Mouse (Mus musculus): ENCODE results near the gene Olfr437. TPM values are rescaled to one million over a fixed set of nuclear protein-coding genes. Genes with fewer than 3 reads are reported as not detected.

Gene Olfr437
- not detected for total RNA-seq (2023)

DNA sequence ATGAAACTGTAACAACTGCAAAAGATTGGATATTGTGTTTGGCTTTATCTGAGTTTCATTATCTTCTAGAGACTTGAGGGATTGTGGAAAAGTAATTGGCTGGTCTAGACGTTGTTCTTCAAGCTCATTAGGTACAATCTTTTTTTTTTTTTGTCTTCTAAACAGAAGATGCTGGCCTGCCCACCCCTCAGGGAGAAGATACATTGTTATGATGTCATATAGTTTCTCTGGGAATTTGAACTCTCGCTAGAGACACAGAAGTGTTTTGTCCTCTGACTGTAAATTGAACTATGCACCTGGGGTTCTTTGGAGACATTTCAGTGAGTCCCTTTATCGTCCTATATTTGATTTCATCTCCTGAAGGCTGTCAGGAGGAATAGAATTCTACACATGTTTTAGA lies at the start of gene Olfr437:
TSS of gene Olfr437 (plus strand) at position 301 of the 400 bp plus-strand sequence.

DNA sequence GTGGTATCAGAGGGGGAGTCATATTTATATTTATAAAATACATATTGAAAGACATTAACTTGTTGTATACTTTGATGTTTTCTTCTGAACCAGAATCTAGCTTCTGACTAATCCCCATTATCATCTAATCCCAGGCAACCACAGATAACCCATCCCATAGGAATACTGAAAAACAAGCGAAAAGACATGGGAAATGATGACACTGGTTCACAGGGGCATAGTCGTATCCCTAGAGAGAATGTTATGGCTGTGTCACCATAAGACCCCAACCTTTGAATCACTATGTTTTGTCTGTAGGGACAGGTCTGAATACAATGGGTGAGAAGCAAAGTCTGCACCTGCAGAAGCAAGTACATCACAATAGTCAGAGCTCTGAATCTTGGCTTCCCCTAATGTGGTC lies 16.8 kb upstream of the Olfr437 start, which contains the start of gene Olfr237-ps1:
TSS of gene Olfr237-ps1 (plus strand) at position 301 of the 400 bp plus-strand sequence.

DNA sequence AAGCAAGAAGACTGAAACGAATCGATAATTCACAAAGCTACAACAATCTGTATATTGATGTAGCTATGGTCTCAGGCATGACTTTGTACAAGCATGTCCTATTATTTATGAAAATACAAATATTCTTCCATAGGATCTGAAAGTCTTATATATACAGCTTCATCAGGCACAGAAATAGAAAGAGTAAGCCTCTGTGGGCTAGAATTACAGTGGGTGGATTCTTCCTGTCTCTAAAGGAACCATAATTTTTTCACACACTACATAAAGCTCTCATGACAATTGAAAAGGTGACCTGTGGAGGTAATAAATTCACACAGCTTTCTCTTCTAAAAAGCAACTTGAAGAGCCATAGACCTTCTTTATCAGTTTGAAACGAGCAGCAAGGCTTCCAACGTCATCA lies 8.8 kb downstream of the Olfr437 start, which contains the start of gene Olfr13:
TSS of gene Olfr13 (plus strand) at position 301 of the 400 bp plus-strand sequence.

DNA sequence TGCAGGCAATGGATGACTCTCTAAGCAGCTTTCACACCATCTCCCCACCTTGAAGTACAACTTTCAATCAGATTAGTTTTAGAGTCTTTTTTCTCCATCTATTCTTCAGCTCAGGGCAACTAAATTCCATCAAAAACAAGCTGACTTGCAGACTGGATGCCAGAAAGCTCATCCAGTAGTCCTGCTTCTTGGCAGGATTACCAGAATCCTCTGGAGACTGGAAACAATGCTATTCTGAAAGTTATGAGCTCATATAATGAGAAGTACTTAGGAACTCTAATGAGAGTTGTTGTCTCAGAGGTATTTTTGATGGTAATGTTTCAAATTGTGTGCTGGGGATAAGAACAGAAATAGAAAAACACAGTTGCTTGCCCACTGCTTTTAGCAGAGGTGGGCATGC lies 33.7 kb downstream of the Olfr437 start, which contains the start of gene Olfr435:
TSS of gene Olfr435 (plus strand) at position 366 of the 400 bp plus-strand sequence.

DNA sequence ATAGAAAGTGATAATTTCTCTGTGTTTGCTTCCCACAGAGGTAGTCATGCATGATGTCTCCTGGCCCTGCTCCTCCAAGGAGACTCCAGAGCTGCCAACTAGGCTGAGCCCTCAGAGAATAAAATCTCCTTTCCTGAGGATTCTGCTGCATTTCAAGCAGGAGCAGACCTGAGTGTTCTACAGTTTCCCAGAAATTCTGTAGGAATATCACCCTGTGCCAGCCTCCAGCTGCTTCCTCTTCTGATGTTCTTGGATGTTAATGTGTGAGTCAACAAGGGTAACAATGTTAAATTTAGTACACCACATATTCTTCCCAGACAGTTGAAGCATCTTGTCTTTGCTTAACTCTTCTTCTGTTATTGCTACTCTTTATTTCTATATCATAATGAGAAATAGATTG lies 49.8 kb downstream of the Olfr437 start, which contains the start of gene Olfr434:
TSS of gene Olfr434 (plus strand) at position 149 of the 400 bp plus-strand sequence.

Other genes with a start within 250 kb of the Olfr437 start
- gene Olfr446, start 241.9 kb upstream of the Olfr437 start, total RNA-seq (2023) = not detected
- not detected for gene Olfr444, start 214.2 kb upstream of the Olfr437 start, total RNA-seq (2023)
- gene Olfr441, start 56.9 kb upstream of the Olfr437 start, total RNA-seq (2023) = not detected
- gene Olfr237-ps1, start 16.7 kb upstream of the Olfr437 start, total RNA-seq (2023) = not detected
- not detected for gene Olfr13, start 8.9 kb downstream of the Olfr437 start, total RNA-seq (2023)
- not detected for gene Olfr435, start 33.9 kb downstream of the Olfr437 start, total RNA-seq (2023)
- not detected for gene Olfr434, start 49.7 kb downstream of the Olfr437 start, total RNA-seq (2023)
- not detected for gene Olfr47, start 68.2 kb downstream of the Olfr437 start, total RNA-seq (2023)
- gene Arhgef5, start 102.3 kb downstream of the Olfr437 start, total RNA-seq (2023) = 1 to 10 TPM in 1 of 2 experiments, under 1 TPM in 1; 0.44 to 1.4 TPM
- not detected for gene Nobox, start 146.3 kb downstream of the Olfr437 start, total RNA-seq (2023)

Measured in neutrophil, adult 83 days (primary cell).